Mouse (Mus musculus) layer of hippocampus, adult 2 months (tissue): ENCODE measurements around the gene Nemp1. TPM values are rescaled to one million over a fixed set of nuclear protein-coding genes. Genes with fewer than 3 reads are reported as not detected.
"Not testable (repeated sequence)": the region's sequence is repeated elsewhere in the genome, so short reads cannot be mapped to it uniquely, and the experiment has no call there.

Source experiments
- DNase-seq, 2 experiments: peaks; one replicate each; pipeline ENCODE4 v3.0.0; 2022; ENCODE audit warnings: low spot score in 2 of 2
- H3K27ac ChIP-seq: fragments of 200-600 bp; 2 replicates; pipeline ENCODE4 v1.8.1; 2022
- H3K4me3 ChIP-seq: fragments of 200-600 bp; 2 replicates; pipeline ENCODE4 v1.8.1; 2022; ENCODE audit warnings: mild to moderate bottlenecking
- CTCF ChIP-seq: fragments of 200-600 bp; conservative IDR thresholded peaks from 2 replicates; pipeline ENCODE4 v1.8.1; 2022; ENCODE audit warnings: antibody characterized with exemption, mild to moderate bottlenecking, moderate library complexity
- total RNA-seq, 2 experiments: library from RNA; stranded (reverse); gene quantifications; 2 replicates each; pipeline ENCODE4 v1.2.3; 2021

Gene Nemp1
- total RNA-seq, 2 experiments from 2014 or later: 5.8 to 6.8 TPM

- H3K27ac ChIP-seq: no peak overlapping the region
- H3K4me3 ChIP-seq: no peak overlapping the region
- TF ChIP-seq CTCF: no peak
- no peak for DNase-seq
These were observed 35.2 kb upstream of the Nemp1 start for GRCm38 (mm10) chr10:127631261-127632214.

DNA sequence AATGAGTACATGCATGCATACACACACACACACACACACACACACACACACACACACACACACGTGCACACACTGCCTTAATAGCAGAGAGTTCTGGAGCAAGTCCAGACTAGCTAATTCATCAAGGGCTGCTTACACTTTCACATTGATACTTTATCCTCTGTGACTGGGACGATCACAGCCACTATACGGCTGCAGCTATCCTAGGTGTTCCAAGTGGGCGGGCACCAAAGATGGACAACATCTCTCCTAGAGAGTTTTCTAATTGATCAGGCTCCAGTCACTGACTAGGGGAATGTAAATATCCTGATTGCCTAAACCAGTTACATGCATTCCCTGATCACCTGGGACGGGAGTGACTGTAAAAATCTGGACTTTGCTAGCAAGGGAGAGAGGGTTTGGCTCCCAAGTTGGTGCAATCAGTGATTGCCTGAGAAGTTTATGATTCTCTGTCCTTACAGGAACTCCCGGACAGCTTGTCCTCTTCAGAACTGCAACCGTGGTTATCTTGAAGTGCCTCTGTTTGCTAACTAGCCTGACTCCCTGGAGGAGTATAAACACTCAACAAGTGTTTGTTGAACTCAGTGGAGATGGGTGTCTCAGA is 33.9 kb upstream of the Nemp1 start:
- H3K27ac ChIP-seq: no peak overlapping the region
- DNase-seq: no peak
- no peak for TF ChIP-seq CTCF
- no peak overlapping the region for H3K4me3 ChIP-seq

- no peak for TF ChIP-seq CTCF
These were observed 26.3 kb upstream of the Nemp1 start for GRCm38 (mm10) chr10:127640421-127640820.

GRCm38 (mm10) chr10:127641861-127642771 is 24.6 kb upstream of the Nemp1 start:
- DNase-seq: peak; percentile 80 to 88
- H3K27ac ChIP-seq: peak overlapping the region; percentile 84
- H3K4me3 ChIP-seq: peak overlapping the region; percentile 51
- TF ChIP-seq CTCF: peak; percentile 94

More at GRCm38 (mm10) chr10:127640421-127640820, 26.3 kb upstream of the Nemp1 start:
- H3K27ac ChIP-seq: no peak overlapping the region
- no peak for DNase-seq
- no peak overlapping the region for H3K4me3 ChIP-seq

GRCm38 (mm10) chr10:127642772-127643552 is 23.7 kb upstream of the Nemp1 start, which contains the start of gene Stat6:
Gene Stat6, plus strand, starts transcription at chr10:127642986.
- H3K4me3 ChIP-seq: peak within 1 kb of the TSS; percentile 51
- H3K27ac ChIP-seq: peak within 1 kb of the TSS; percentile 84
- TF ChIP-seq CTCF: no peak
- DNase-seq: no peak

GRCm38 (mm10) chr10:127643553-127644238 is 23.0 kb upstream of the Nemp1 start:
- H3K4me3 ChIP-seq: peak overlapping the region; percentile 51
- no peak for TF ChIP-seq CTCF
- H3K27ac ChIP-seq: peak overlapping the region; percentile 84

GRCm38 (mm10) chr10:127645791-127646190 is 20.9 kb upstream of the Nemp1 start:
- no peak overlapping the region for H3K4me3 ChIP-seq
- TF ChIP-seq CTCF: no peak
- no peak overlapping the region for H3K27ac ChIP-seq
- no peak for DNase-seq

More at GRCm38 (mm10) chr10:127643553-127644238, 23.0 kb upstream of the Nemp1 start:
- no peak for DNase-seq

GRCm38 (mm10) chr10:127652906-127653638 is 13.6 kb upstream of the Nemp1 start:
- no peak overlapping the region for H3K4me3 ChIP-seq
- TF ChIP-seq CTCF: no peak
- DNase-seq: no peak
- H3K27ac ChIP-seq: no peak overlapping the region

DNA sequence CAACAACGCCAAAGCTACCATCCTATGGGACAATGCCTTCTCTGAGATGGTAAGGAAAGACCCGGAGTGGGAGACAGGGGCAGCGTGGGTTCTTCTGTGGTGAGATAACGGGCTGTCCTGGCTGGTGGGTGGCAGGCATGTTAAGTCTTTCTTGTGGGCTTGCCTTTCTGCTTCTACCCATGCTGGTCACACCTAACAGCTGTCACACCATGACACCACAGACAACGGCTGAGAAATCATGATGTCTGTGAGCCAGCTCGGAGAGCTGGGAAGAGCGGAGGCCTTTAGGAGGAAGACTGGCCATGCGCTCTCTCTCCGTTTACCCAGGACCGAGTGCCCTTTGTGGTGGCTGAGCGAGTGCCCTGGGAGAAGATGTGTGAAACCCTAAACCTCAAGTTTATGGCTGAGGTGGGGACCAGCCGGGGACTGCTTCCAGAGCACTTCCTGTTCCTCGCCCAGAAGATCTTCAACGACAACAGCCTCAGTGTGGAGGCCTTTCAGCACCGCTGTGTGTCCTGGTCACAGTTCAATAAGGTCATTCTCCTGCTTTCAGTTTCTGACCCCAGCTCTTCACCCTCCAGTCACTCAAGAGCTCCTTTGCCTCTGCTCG is 11.6 kb upstream of the Nemp1 start:
- no peak overlapping the region for H3K4me3 ChIP-seq
- no peak for TF ChIP-seq CTCF
- no peak overlapping the region for H3K27ac ChIP-seq
- DNase-seq: no peak

DNA sequence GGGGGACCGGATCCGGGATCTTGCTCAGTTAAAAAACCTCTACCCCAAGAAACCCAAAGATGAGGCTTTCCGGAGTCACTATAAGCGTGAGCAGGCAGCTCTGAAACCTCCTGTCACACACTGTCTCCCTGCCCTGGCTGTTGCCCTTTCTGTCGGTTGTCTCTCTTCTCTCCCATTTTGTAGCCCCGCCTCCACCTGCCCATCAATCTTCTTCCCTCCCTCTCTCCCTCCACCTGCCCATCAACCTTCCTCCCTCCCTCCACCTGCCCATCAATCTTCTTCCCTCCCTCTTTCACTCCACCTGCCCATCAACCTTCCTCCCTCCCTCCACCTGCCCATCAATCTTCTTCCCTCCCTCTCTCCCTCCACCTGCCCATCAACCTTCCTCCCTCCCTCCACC is 9.1 kb upstream of the Nemp1 start:
- not testable (repeated sequence) for H3K27ac ChIP-seq, DNase-seq, H3K4me3 ChIP-seq
